Mouse (Mus musculus) spleen, adult 2 months (tissue): ENCODE measurements around the gene Zfp346. TPM values are rescaled to one million over a fixed set of nuclear protein-coding genes. Genes with fewer than 3 reads are reported as not detected.
"Not testable (repeated sequence)": the region's sequence is repeated elsewhere in the genome, so short reads cannot be mapped to it uniquely, and the experiment has no call there.

Experiments
- DNase-seq, 2 experiments: peaks; one replicate each; pipeline versions ENCODE4 v3.0.0 to v3.0.0-alpha.2; 2012 to 2021; ENCODE audit warnings: low spot score in 2 of 2, low read depth in 1 of 2
- H3K27ac ChIP-seq: fragments of 200-500 bp; 2 replicates; pipeline ENCODE4 v1.5.1; 2012; ENCODE audit warnings: low read length, inconsistent platforms; ENCODE audit not compliant: insufficient read depth
- H3K27me3 ChIP-seq: fragments of 200-500 bp; 2 replicates; pipeline ENCODE4 v1.6.1; 2012; ENCODE audit warnings: mild to moderate bottlenecking, moderate library complexity, low read length, inconsistent platforms; ENCODE audit not compliant: control insufficient read depth, insufficient read depth
- H3K36me3 ChIP-seq: fragments of 200-500 bp; 2 replicates; pipeline ENCODE4 v1.6.1; 2012; ENCODE audit warnings: mild to moderate bottlenecking, low read length, inconsistent platforms; ENCODE audit not compliant: control insufficient read depth, insufficient read depth
- H3K4me1 ChIP-seq: fragments of 200-500 bp; 2 replicates; pipeline ENCODE4 v1.6.1; 2011; ENCODE audit warnings: inconsistent platforms; ENCODE audit not compliant: control insufficient read depth, insufficient read depth, insufficient read length
- H3K4me3 ChIP-seq: fragments of 200-500 bp; 2 replicates; pipeline ENCODE4 v1.5.1; 2011; ENCODE audit warnings: mild to moderate bottlenecking, inconsistent platforms; ENCODE audit not compliant: insufficient read depth, insufficient read length; ENCODE audit errors: extremely low read depth
- CTCF ChIP-seq: fragments of 200-500 bp; IDR thresholded peaks from 2 replicates; pipeline ENCODE4 v1.5.1; 2011; ENCODE audit warnings: mild to moderate bottlenecking, inconsistent platforms; ENCODE audit not compliant: insufficient read depth, insufficient read length, insufficient replicate concordance; ENCODE audit errors: extremely low read depth
- POLR2A ChIP-seq: fragments of 200-500 bp; IDR thresholded peaks from 2 replicates; pipeline ENCODE4 v1.6.1; 2011; ENCODE audit warnings: low read depth, low read length, inconsistent platforms
- WGBS: fragments of 180-500 bp; shearing (Covaris S2); methylation state at CpG from one replicate; pipeline ENCODE4 v1.1.7; 2018; 5-methylcytosine and 5-hydroxymethylcytosine counted together
- polyA plus RNA-seq: library from polyadenylated mRNA; depleted of rRNA; stranded (reverse); fragments of >200 nt; gene quantifications from 2 replicates; pipeline ENCODE4 v1.2.3, GENCODE M21; 2012

Zfp346 gene
- polyA plus RNA-seq, 1 experiment: 14.5 TPM

DNA sequence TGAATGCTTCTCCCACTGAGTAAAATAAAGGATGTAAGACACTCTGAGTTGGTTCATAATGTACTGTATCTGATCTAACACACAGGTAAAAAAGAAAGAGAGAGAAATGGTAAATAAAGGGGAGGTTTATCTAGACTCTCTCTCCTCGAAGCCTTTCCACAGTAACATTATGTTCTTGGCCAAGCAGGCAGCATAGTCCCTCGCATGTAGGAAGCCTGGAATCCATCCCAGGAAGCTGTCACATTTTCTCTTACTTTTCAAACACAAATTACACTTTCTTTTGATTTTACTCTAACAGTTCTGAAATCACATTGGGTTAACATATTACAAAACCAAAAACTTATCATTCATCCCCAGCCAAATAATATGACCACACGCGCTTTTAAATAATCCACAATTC, 12.5 kb upstream of the Zfp346 start:
- Histone ChIP-seq H3K4me3 (no peak overlapping the region), H3K27ac (no peak overlapping the region), H3K4me1 (no peaks in the 10 kb centered on the region), H3K36me3 (peaks cover 8% of the 10 kb centered on the region; the same call in 1 of the 2 replicates), H3K27me3 (no peaks in the 10 kb centered on the region)
- 93% methylated on average over 4 of the region's 4 CpGs for WGBS
- no peak for TF ChIP-seq CTCF
- no peak for DNase-seq

DNA sequence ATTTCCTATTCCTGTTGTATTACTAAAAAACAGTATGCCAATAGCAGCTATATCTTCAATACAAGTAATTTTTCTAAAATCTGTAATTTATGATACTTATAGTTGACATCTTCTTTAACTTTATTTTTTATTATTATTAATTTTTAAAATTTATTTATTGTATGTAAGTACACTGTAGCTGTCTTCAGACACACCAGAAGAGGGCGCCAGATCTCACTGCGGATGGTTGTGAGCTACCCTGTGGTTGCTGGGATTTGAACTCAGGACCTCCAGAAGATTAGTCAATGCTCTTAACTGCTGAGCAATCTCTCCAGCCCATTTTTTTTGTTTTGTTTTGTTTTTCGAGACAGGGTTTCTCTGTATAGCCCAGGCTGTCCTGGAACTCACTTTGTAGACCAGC, 7.3 kb upstream of the Zfp346 start:
- H3K27ac ChIP-seq, H3K4me3 ChIP-seq, H3K4me1 ChIP-seq, H3K36me3 ChIP-seq, H3K27me3 ChIP-seq, DNase-seq: not testable (repeated sequence)
- 93% methylated on average over 3 of the region's 3 CpGs for WGBS

DNA sequence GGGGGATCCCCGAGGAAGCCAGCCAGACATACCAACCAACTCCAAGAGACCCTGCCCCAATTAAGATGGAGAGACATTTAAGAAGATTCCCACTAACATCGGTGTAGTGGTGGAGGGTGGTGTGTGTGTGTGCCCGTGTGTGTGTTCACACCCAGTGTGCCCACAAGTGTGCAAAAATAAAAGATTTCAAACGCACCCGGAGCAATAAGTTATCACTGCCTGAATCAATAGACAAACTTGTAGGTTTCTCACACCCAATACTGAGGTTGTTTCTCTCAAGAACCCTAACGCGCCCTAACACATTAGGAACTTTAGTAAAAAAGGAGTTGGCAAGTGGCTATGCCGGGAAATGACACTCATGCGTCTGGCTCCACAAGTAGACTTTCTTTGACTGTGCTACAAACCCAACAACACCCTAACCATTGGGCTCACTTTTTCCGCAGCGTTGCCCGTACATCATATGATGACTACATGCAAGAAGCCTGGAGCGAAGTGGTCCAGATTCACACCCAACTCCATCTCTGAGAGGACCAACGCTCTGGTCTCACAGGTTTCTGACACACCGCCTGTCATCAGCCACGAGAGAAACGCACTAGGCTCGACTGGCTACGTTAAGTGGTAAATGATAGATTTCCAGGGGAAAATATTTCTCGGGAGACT, 5.9 kb upstream of the Zfp346 start:
- 17% methylated on average over 20 of the region's 20 CpGs for WGBS
- DNase-seq: peak; percentile 12 to 15
- Histone ChIP-seq H3K36me3 (no peaks in the 10 kb centered on the region), H3K4me3 (peak overlapping the region; percentile 77), H3K4me1 (0 out of 2 replicates have a peak, but pooled peaks cover 2% of the 10 kb centered on the region), H3K27me3 (no peaks in the 10 kb centered on the region), H3K27ac (peak overlapping the region; percentile 93)
- TF ChIP-seq CTCF (no peak), POLR2A (no peak)

DNA sequence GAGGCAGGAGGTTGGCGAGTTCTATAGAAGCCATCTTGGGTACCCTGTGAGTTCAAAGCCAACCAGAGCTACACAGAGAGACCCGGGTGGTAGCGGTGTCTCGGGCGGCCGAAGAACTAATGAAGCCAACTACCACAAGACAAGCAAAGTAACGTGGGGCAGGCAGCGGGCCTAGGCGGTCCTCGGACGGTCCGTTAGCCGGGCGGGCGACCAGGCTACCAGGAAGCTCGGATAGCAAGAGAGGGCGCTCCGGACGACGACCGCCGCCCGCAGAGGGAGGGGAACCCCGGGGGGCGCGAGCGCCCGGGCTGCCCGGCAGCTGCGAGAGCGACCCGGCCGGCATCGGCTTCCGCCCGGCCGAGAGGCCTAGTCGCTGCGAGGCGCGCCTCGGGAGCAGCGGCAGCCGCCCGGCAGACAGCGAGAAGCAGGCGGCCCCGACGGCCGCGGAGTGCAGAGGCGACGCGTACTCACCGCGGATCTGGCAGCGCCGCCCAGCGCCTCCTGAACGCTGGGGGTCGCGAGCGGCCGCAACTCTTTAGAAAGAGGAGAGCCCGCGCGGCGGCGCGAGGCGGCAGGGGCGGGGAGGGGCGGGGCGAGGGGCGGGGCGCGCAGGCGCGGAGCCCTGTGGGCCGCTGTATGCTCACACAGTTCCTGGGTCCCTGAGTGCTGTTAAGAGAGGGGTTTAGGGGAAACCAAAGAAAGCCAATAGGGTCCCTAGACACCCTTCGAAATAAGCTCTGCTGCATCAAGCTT, 5.2 kb upstream of the Zfp346 start, which contains the start of gene Uimc1:
Uimc1 (minus strand) TSS at position 575 of the 753 bp plus-strand sequence.
- no peaks in the 10 kb centered on the region for H3K27me3 ChIP-seq
- TF ChIP-seq CTCF: peak; percentile 32; the same call in 1 of the 2 replicates
- TF ChIP-seq POLR2A: peak; percentile 61
- DNase-seq: peak; percentile 67 to 79
- peaks cover 6% of the 10 kb centered on the region; the same call in 1 of the 2 replicates for H3K4me1 ChIP-seq
- H3K36me3 ChIP-seq: no peaks in the 10 kb centered on the region
- 1% methylated on average over 52 of the region's 81 CpGs for WGBS
- H3K4me3 ChIP-seq: peak within 1 kb of the TSS; percentile 77
- H3K27ac ChIP-seq: peak within 1 kb of the TSS; percentile 93

DNA sequence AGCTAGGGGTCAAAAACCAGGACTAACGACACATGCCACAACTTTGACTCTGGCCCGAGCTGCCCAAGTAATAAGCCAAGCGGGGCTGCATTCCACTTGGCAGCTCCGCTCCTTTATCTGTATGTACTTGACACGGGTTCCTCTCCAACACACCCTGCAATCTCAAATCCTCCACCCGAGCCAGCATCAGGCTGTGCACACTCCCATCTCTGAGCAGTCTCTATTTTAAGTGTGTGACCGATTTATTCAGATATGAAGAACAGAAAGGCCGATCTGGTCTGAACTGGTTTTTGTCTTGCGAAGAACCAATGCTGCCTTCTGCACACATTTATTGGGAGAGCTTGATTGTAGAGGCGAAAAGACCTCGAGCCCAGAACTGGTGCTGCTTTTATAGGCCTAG, 3.5 kb upstream of the Zfp346 start:
- 93% methylated on average over 11 of the region's 11 CpGs for WGBS
- Histone ChIP-seq H3K4me3 (no peak overlapping the region), H3K27me3 (no peaks in the 10 kb centered on the region), H3K27ac (no peak overlapping the region), H3K36me3 (no peaks in the 10 kb centered on the region), H3K4me1 (peaks cover 12% of the 10 kb centered on the region)
- no peak for DNase-seq
- TF ChIP-seq POLR2A: no peak
- TF ChIP-seq CTCF: no peak

DNA sequence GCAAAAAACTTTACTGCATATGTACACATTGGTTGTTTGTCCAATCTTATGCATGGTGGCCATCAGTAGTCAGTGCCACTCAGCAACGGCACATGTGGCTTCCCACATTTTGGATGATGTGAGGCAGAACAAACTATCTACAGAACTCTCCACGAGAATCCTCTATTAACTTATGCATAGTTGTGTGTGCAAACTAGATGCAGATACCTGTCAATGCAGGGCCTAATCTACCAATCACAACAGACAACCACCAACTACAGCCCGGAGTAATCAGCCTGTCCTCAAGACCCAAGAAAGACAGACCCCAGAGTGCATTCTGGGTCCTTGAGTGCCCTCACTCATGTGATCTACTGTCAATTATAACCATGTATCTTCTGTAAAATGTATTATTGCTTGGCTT, 2.7 kb upstream of the Zfp346 start:
- no peak for DNase-seq
- Histone ChIP-seq H3K27ac (no peak overlapping the region), H3K4me1 (peaks cover 12% of the 10 kb centered on the region), H3K4me3 (no peak overlapping the region), H3K36me3 (no peaks in the 10 kb centered on the region), H3K27me3 (no peaks in the 10 kb centered on the region)
- TF ChIP-seq CTCF (no peak), POLR2A (no peak)
- WGBS: 95% methylated on average over 3 of the region's 3 CpGs

DNA sequence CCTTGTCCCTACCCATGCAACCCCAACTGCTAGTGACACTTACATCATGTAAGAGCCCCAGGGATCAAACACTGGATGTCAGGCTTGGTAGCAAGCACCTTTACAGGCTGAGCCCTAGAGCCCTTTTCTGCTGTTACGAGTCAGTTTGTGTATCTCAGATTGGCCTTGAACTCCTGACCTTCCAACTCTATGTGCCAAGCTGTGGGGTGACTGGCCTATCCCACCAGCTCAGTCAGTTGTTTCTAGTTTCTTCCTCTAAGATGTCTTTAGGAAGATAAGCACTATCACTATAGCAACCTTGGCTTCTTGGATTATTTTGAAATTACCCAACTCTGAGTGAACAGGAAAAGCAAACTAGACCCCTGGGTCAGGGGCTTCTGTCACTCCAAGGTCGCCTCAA, 1.8 kb upstream of the Zfp346 start:
- no peaks in the 10 kb centered on the region for H3K36me3 ChIP-seq
- no peaks in the 10 kb centered on the region for H3K27me3 ChIP-seq
- H3K27ac ChIP-seq: no peak overlapping the region
- TF ChIP-seq POLR2A: no peak
- TF ChIP-seq CTCF: no peak
- no peak for DNase-seq
- WGBS: 79% methylated on average over 2 of the region's 2 CpGs
- H3K4me1 ChIP-seq: peaks cover 12% of the 10 kb centered on the region
- H3K4me3 ChIP-seq: no peak overlapping the region
